Mouse (Mus musculus): ENCODE results near the gene Arfgap1. TPM values are rescaled to one million over a fixed set of nuclear protein-coding genes. Genes with fewer than 3 reads are reported as not detected.

Arfgap1 gene
- polyA plus RNA-seq, 1 experiment from 2014 or later = 130 TPM

GRCm38 (mm10) chr2:180941869-180942268 is 25.2 kb upstream of the Arfgap1 start:
- no peak for ATAC-seq

GRCm38 (mm10) chr2:180949947-180950346 is 17.1 kb upstream of the Arfgap1 start:
- ATAC-seq = no peak
- Histone ChIP-seq H3K27ac (ENCODE audit: low read length) (no peak overlapping the region), H3K27me3 (ENCODE audit: control insufficient read depth, insufficient read depth, low read depth, low read length) (no peaks in the 10 kb centered on the region), H3K4me3 (ENCODE audit: low read depth, low read length) (no peak overlapping the region), H3K4me1 (ENCODE audit: control insufficient read depth, insufficient read depth, low read length) (peaks cover 22% of the 10 kb centered on the region), H3K9me3 (replicated peaks; ENCODE audit: control insufficient read depth, low read length, poor library complexity, severe bottlenecking) (no peaks in the 10 kb centered on the region), H3K36me3 (ENCODE audit: control insufficient read depth, insufficient read depth, low read length) (no peaks in the 10 kb centered on the region), H3K9ac (ENCODE audit: low read depth, low read length) (no peak overlapping the region), H3K4me2 (ENCODE audit: low read length) (no peak overlapping the region)
- 29% methylated on average over 1 of the region's 1 CpGs for WGBS

More at GRCm38 (mm10) chr2:180941869-180942268, 25.2 kb upstream of the Arfgap1 start:
- no peaks in the 10 kb centered on the region for H3K36me3 ChIP-seq (ENCODE audit: control insufficient read depth, insufficient read depth, low read length)
- H3K4me1 ChIP-seq (ENCODE audit: control insufficient read depth, insufficient read depth, low read length) = no peaks in the 10 kb centered on the region
- H3K27me3 ChIP-seq (ENCODE audit: control insufficient read depth, insufficient read depth, low read depth, low read length) = no peaks in the 10 kb centered on the region
- no peak overlapping the region for H3K9ac ChIP-seq (ENCODE audit: low read depth, low read length)
- no peak overlapping the region for H3K4me3 ChIP-seq (ENCODE audit: low read depth, low read length)
- no peak overlapping the region for H3K27ac ChIP-seq (ENCODE audit: low read length)
- H3K9me3 ChIP-seq (replicated peaks; ENCODE audit: control insufficient read depth, low read length, poor library complexity, severe bottlenecking) = no peaks in the 10 kb centered on the region
- H3K4me2 ChIP-seq (ENCODE audit: low read length) = no peak overlapping the region

GRCm38 (mm10) chr2:180952731-180953171 is 14.3 kb upstream of the Arfgap1 start:
- Histone ChIP-seq H3K4me2 (ENCODE audit: low read length) (peak overlapping the region; percentile 76), H3K9ac (ENCODE audit: low read depth, low read length) (peak overlapping the region; percentile 79), H3K27ac (ENCODE audit: low read length) (peak overlapping the region; percentile 88), H3K9me3 (replicated peaks; ENCODE audit: control insufficient read depth, low read length, poor library complexity, severe bottlenecking) (no peaks in the 10 kb centered on the region), H3K27me3 (ENCODE audit: control insufficient read depth, insufficient read depth, low read depth, low read length) (no peaks in the 10 kb centered on the region), H3K4me3 (ENCODE audit: low read depth, low read length) (peak overlapping the region; percentile 73), H3K36me3 (ENCODE audit: control insufficient read depth, insufficient read depth, low read length) (no peaks in the 10 kb centered on the region), H3K4me1 (ENCODE audit: control insufficient read depth, insufficient read depth, low read length) (peaks cover 25% of the 10 kb centered on the region)
- WGBS = 3% methylated on average over 9 of the region's 9 CpGs
- peak; percentile 44; the same call in 1 of the 2 replicates for ATAC-seq

- Histone ChIP-seq H3K4me3 (ENCODE audit: low read depth, low read length) (peak overlapping the region; percentile 73), H3K9me3 (replicated peaks; ENCODE audit: control insufficient read depth, low read length, poor library complexity, severe bottlenecking) (no peaks in the 10 kb centered on the region), H3K4me2 (ENCODE audit: low read length) (peak overlapping the region; percentile 76), H3K27ac (ENCODE audit: low read length) (peak overlapping the region; percentile 88), H3K27me3 (ENCODE audit: control insufficient read depth, insufficient read depth, low read depth, low read length) (no peaks in the 10 kb centered on the region), H3K36me3 (ENCODE audit: control insufficient read depth, insufficient read depth, low read length) (no peaks in the 10 kb centered on the region), H3K4me1 (ENCODE audit: control insufficient read depth, insufficient read depth, low read length) (peaks cover 25% of the 10 kb centered on the region), H3K9ac (ENCODE audit: low read depth, low read length) (peak overlapping the region; percentile 79)
- no peak for ATAC-seq
- 1% methylated on average over 2 of the region's 2 CpGs for WGBS
These were observed 13.4 kb upstream of the Arfgap1 start for GRCm38 (mm10) chr2:180953638-180954037.

- H3K27me3 ChIP-seq (ENCODE audit: control insufficient read depth, insufficient read depth, low read depth, low read length) = no peaks in the 10 kb centered on the region
- peak within 1 kb of the TSS; percentile 73 for H3K4me3 ChIP-seq (ENCODE audit: low read depth, low read length)
- H3K36me3 ChIP-seq (ENCODE audit: control insufficient read depth, insufficient read depth, low read length) = no peaks in the 10 kb centered on the region
- peak within 1 kb of the TSS; percentile 88 for H3K27ac ChIP-seq (ENCODE audit: low read length)
- no peaks in the 10 kb centered on the region for H3K9me3 ChIP-seq (replicated peaks; ENCODE audit: control insufficient read depth, low read length, poor library complexity, severe bottlenecking)
- 0% methylated on average over 50 of the region's 52 CpGs for WGBS
- peak within 1 kb of the TSS; percentile 76 for H3K4me2 ChIP-seq (ENCODE audit: low read length)
- H3K4me1 ChIP-seq (ENCODE audit: control insufficient read depth, insufficient read depth, low read length) = peaks cover 25% of the 10 kb centered on the region
- peak within 1 kb of the TSS; percentile 79 for H3K9ac ChIP-seq (ENCODE audit: low read depth, low read length)
- ATAC-seq = peak; percentile 90
These were observed 12.7 kb upstream of the Arfgap1 start, which contains the start of gene Nkain4 for GRCm38 (mm10) chr2:180954061-180955047. Gene Nkain4, minus strand, starts transcription at chr2:180954699.

- no peaks in the 10 kb centered on the region for H3K36me3 ChIP-seq (ENCODE audit: control insufficient read depth, insufficient read depth, low read length)
- H3K4me3 ChIP-seq (ENCODE audit: low read depth, low read length) = no peak overlapping the region
- WGBS = 80% methylated on average over 7 of the region's 7 CpGs
- no peak for ATAC-seq
- no peaks in the 10 kb centered on the region for H3K27me3 ChIP-seq (ENCODE audit: control insufficient read depth, insufficient read depth, low read depth, low read length)
- peaks cover 5% of the 10 kb centered on the region; the same call in 1 of the 2 replicates for H3K4me1 ChIP-seq (ENCODE audit: control insufficient read depth, insufficient read depth, low read length)
- H3K4me2 ChIP-seq (ENCODE audit: low read length) = no peak overlapping the region
- no peaks in the 10 kb centered on the region for H3K9me3 ChIP-seq (replicated peaks; ENCODE audit: control insufficient read depth, low read length, poor library complexity, severe bottlenecking)
- no peak overlapping the region for H3K9ac ChIP-seq (ENCODE audit: low read depth, low read length)
- no peak overlapping the region for H3K27ac ChIP-seq (ENCODE audit: low read length)
These were observed 7.4 kb upstream of the Arfgap1 start for GRCm38 (mm10) chr2:180959605-180960004.

GRCm38 (mm10) chr2:180960187-180960586 is 6.8 kb upstream of the Arfgap1 start:
- no peak overlapping the region for H3K27ac ChIP-seq (ENCODE audit: low read length)
- H3K4me2 ChIP-seq (ENCODE audit: low read length) = no peak overlapping the region
- no peak overlapping the region for H3K4me3 ChIP-seq (ENCODE audit: low read depth, low read length)
- no peaks in the 10 kb centered on the region for H3K9me3 ChIP-seq (replicated peaks; ENCODE audit: control insufficient read depth, low read length, poor library complexity, severe bottlenecking)
- 81% methylated on average over 3 of the region's 3 CpGs for WGBS
- H3K4me1 ChIP-seq (ENCODE audit: control insufficient read depth, insufficient read depth, low read length) = peaks cover under 1% of the 10 kb centered on the region; the same call in 1 of the 2 replicates
- H3K27me3 ChIP-seq (ENCODE audit: control insufficient read depth, insufficient read depth, low read depth, low read length) = no peaks in the 10 kb centered on the region
- no peak for ATAC-seq
- H3K9ac ChIP-seq (ENCODE audit: low read depth, low read length) = no peak overlapping the region
- no peaks in the 10 kb centered on the region for H3K36me3 ChIP-seq (ENCODE audit: control insufficient read depth, insufficient read depth, low read length)

GRCm38 (mm10) chr2:180962616-180963308 is 4.3 kb upstream of the Arfgap1 start:
- H3K9me3 ChIP-seq (replicated peaks; ENCODE audit: control insufficient read depth, low read length, poor library complexity, severe bottlenecking) = no peaks in the 10 kb centered on the region
- ATAC-seq = no peak
- H3K27me3 ChIP-seq (ENCODE audit: control insufficient read depth, insufficient read depth, low read depth, low read length) = no peaks in the 10 kb centered on the region
- H3K4me3 ChIP-seq (ENCODE audit: low read depth, low read length) = no peak overlapping the region
- no peak overlapping the region for H3K9ac ChIP-seq (ENCODE audit: low read depth, low read length)
- WGBS = 77% methylated on average over 2 of the region's 2 CpGs
- peaks cover 10% of the 10 kb centered on the region for H3K4me1 ChIP-seq (ENCODE audit: control insufficient read depth, insufficient read depth, low read length)
- H3K4me2 ChIP-seq (ENCODE audit: low read length) = no peak overlapping the region
- H3K27ac ChIP-seq (ENCODE audit: low read length) = no peak overlapping the region
- no peaks in the 10 kb centered on the region for H3K36me3 ChIP-seq (ENCODE audit: control insufficient read depth, insufficient read depth, low read length)

Data from midbrain, embryonic 16.5 days (tissue).